Mouse (Mus musculus) kidney, postnatal 25 days (tissue): ENCODE measurements around the gene Hacd2.

ENCODE experiments used
- DNase-seq, 2 experiments: peaks; one replicate each; pipeline ENCODE4 v3.0.0; 2021; ENCODE audit warnings: mixed read lengths in 2 of 2

The Hacd2 gene

GRCm38 (mm10) chr16:35022242-35023137, at the start of gene Hacd2:
Gene Hacd2, plus strand, starts transcription at chr16:35022428.
- peak; percentile 95 to 97 for DNase-seq

GRCm38 (mm10) chr16:34972471-34972870, 49.8 kb upstream of the Hacd2 start:
- peak in 1 of 2 experiments; percentile 53 for DNase-seq

- DNase-seq, result no peak
These were observed 46.7 kb upstream of the Hacd2 start for GRCm38 (mm10) chr16:34975544-34975943.

GRCm38 (mm10) chr16:34976630-34977029, 45.6 kb upstream of the Hacd2 start:
- no peak for DNase-seq

- no peak for DNase-seq
These were observed 44.2 kb upstream of the Hacd2 start for GRCm38 (mm10) chr16:34978018-34978417.

GRCm38 (mm10) chr16:34981009-34981408, 41.2 kb upstream of the Hacd2 start:
- no peak for DNase-seq

- no peak for DNase-seq
These were observed 37.8 kb upstream of the Hacd2 start for GRCm38 (mm10) chr16:34984203-34985030.

- no peak for DNase-seq
These were observed 37.2 kb upstream of the Hacd2 start for GRCm38 (mm10) chr16:34985031-34985346.

GRCm38 (mm10) chr16:34986211-34986825, 35.9 kb upstream of the Hacd2 start:
- no peak for DNase-seq

GRCm38 (mm10) chr16:34991365-34991764, 30.9 kb upstream of the Hacd2 start:
- no peak for DNase-seq

- no peak for DNase-seq
These were observed 29.4 kb upstream of the Hacd2 start for GRCm38 (mm10) chr16:34992854-34993253.

- no peak for DNase-seq
These were observed 28.4 kb upstream of the Hacd2 start for GRCm38 (mm10) chr16:34993694-34994330.

GRCm38 (mm10) chr16:34994641-34995141, 27.5 kb upstream of the Hacd2 start:
- DNase-seq, result no peak

GRCm38 (mm10) chr16:34996133-34996532, 26.1 kb upstream of the Hacd2 start:
- peak; percentile 82 to 83 for DNase-seq

- no peak for DNase-seq
These were observed 25.2 kb upstream of the Hacd2 start for GRCm38 (mm10) chr16:34997052-34997451.

GRCm38 (mm10) chr16:34997576-34997975, 24.7 kb upstream of the Hacd2 start:
- DNase-seq, result no peak

GRCm38 (mm10) chr16:34999016-34999415, 23.2 kb upstream of the Hacd2 start:
- DNase-seq, result no peak

GRCm38 (mm10) chr16:34999986-35000385, 22.2 kb upstream of the Hacd2 start:
- DNase-seq, result no peak

- DNase-seq, result no peak
These were observed 21.2 kb upstream of the Hacd2 start for GRCm38 (mm10) chr16:35000923-35001560.

- peak; percentile 34 to 52 for DNase-seq
These were observed 17.9 kb upstream of the Hacd2 start for GRCm38 (mm10) chr16:35004356-35004755.

GRCm38 (mm10) chr16:35004756-35005155, 17.5 kb upstream of the Hacd2 start:
- DNase-seq, result no peak

GRCm38 (mm10) chr16:35006251-35006650, 16.0 kb upstream of the Hacd2 start:
- DNase-seq, result peak in 1 of 2 experiments; percentile 77
